9 mouse cellular contexts compared by ENCODE assay signal in the genomic region with DNA sequence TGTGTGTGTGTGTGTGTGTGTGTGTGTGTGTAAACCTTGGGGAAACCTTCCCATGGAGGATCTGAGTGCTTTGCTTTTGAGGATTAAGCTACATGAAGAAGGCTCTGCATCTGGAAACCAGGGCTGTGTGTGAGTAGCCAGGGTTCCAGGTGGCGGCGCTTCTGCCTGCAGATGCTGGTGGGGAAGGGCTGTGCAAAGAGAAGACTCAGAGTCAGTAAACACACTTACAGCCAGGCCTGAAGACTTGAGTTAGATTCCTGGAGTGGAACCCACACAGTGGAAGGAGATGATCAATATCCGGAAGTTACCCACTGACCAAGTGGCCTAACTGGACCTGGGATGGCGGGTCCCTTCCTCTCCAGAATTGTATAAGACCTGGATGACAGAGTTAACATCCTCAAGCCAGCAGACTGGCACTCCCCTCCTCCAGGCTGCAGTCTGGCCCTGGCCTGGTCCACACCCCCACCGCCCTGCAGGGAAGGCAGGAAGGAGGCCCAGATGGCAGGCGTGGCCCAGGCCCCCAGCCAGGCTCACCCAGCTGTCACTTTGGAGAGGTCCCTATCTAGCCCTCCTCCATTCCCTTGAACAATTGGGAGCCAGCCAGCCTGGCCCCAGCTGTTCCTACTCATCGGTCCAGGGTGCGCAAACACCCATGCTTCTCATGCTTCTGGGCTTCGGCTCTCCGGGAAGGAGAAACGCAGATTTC. TPM values are rescaled to one million over a fixed set of nuclear protein-coding genes. Genes with fewer than 3 reads are reported as not detected.
A peak's percentile ranks its signal among the peaks of the same experiment; 100 is the strongest.
DNase-seq lines count a peak whose midpoint lies in the region; ATAC-seq and TF ChIP-seq lines count a peak whose summit lies in the region.
"Had no signal": no experiment of that assay in that cellular context is flagged by ENCODE, and none has a peak within 500 bp of the region (broad histone marks: within the 10 kb centered on the region; RNA-seq: fewer than 3 reads in every experiment).

No protein-coding gene starts in this region.

- peak; percentile 68 for ATAC-seq in embryonic facial prominence, embryonic 11.5 days (replicated peaks; ENCODE audit: insufficient number of reproducible peaks, low FRiP score, low TSS enrichment, low read depth)
- ATAC-seq in intestine, postnatal 0 days: peak; percentile 45; the same call in 1 of the 2 replicates
- ATAC-seq in midbrain, embryonic 11.5 days (ENCODE audit: low FRiP score): peak; percentile 73
- peak; percentile 86 for ATAC-seq in stomach, embryonic 14.5 days (ENCODE audit: insufficient number of reproducible peaks, insufficient read depth, low FRiP score, low read depth)

- no peak for TF ChIP-seq CTCF in brain, embryonic 14.5 days (IDR thresholded peaks at IDR 0.05; ENCODE audit: borderline replicate concordance, extremely low read depth, insufficient read depth, insufficient read length)
- peak; percentile 43 for TF ChIP-seq CTCF in intestine, postnatal 0 days (IDR thresholded peaks at IDR 0.05; ENCODE audit: low read depth)

- no peaks in the 10 kb centered on the region for H3K36me3 ChIP-seq in embryonic facial prominence, embryonic 11.5 days (replicated peaks; ENCODE audit: control insufficient read depth, insufficient read depth, low read depth, low read length)
- no peaks in the 10 kb centered on the region for H3K36me3 ChIP-seq in intestine, postnatal 0 days (ENCODE audit: control insufficient read depth, insufficient read depth)
- H3K36me3 ChIP-seq in midbrain, embryonic 11.5 days (ENCODE audit: control insufficient read depth, insufficient read depth, low read length): no peaks in the 10 kb centered on the region
- H3K36me3 ChIP-seq in stomach, embryonic 14.5 days (ENCODE audit: control insufficient read depth, insufficient read depth, low read length): no peaks in the 10 kb centered on the region

- peak; percentile 93 for DNase-seq in brain, embryonic 14.5 days (ENCODE audit: low read depth)
- no peak for DNase-seq in embryonic facial prominence, embryonic 11.5 days (ENCODE audit: low spot score)
- DNase-seq in heart, adult 18-20 months: peak; percentile 93
- peak; percentile 67 to 90 for DNase-seq in left cerebral cortex, adult 9 months (ENCODE audit: low spot score in 2 of 2)
- peak; percentile 87 for DNase-seq in midbrain, embryonic 11.5 days (ENCODE audit: low spot score, missing footprints)
- DNase-seq in thymus, postnatal 36 days: no peak

- H3K27ac ChIP-seq in embryonic facial prominence, embryonic 11.5 days (replicated peaks; ENCODE audit: low read depth, low read length): peak overlapping the region; percentile 28; the same call in 1 of the 2 replicates
- no peak overlapping the region for H3K27ac ChIP-seq in intestine, postnatal 0 days (ENCODE audit: low read depth, low read length)
- H3K27ac ChIP-seq in midbrain, embryonic 11.5 days (ENCODE audit: low read depth, low read length): peak overlapping the region; percentile 54
- peak overlapping the region; percentile 72 for H3K27ac ChIP-seq in stomach, embryonic 14.5 days (ENCODE audit: low read length)

- no peak overlapping the region for H3K4me3 ChIP-seq in embryonic facial prominence, embryonic 11.5 days (ENCODE audit: low read depth, low read length)
- no peak overlapping the region for H3K4me3 ChIP-seq in intestine, postnatal 0 days (ENCODE audit: low read depth, low read length)
- H3K4me3 ChIP-seq in midbrain, embryonic 11.5 days (ENCODE audit: low read depth, low read length): no peak overlapping the region
- no peak overlapping the region for H3K4me3 ChIP-seq in stomach, embryonic 14.5 days (ENCODE audit: low read depth, low read length)
- H3K4me3 ChIP-seq: megakaryocyte, embryonic 14.5 days had no signal

- no peaks in the 10 kb centered on the region; the same call in 1 of the 2 replicates for H3K4me1 ChIP-seq in embryonic facial prominence, embryonic 11.5 days (ENCODE audit: control insufficient read depth, insufficient read depth, low read length)
- no peaks in the 10 kb centered on the region for H3K4me1 ChIP-seq in intestine, postnatal 0 days (replicated peaks; ENCODE audit: control insufficient read depth, insufficient read depth, low read length)
- H3K4me1 ChIP-seq in midbrain, embryonic 11.5 days (ENCODE audit: control insufficient read depth, insufficient read depth, low read length): peaks cover 9% of the 10 kb centered on the region
- H3K4me1 ChIP-seq in stomach, embryonic 14.5 days (ENCODE audit: control insufficient read depth, insufficient read depth, low read length): peaks cover 16% of the 10 kb centered on the region

- no peak overlapping the region for H3K4me2 ChIP-seq in embryonic facial prominence, embryonic 11.5 days (ENCODE audit: low read depth, low read length)
- no peak overlapping the region for H3K4me2 ChIP-seq in intestine, postnatal 0 days (replicated peaks; ENCODE audit: low read depth)
- no peak overlapping the region for H3K4me2 ChIP-seq in midbrain, embryonic 11.5 days
- H3K4me2 ChIP-seq in stomach, embryonic 14.5 days (replicated peaks; ENCODE audit: low read depth, low read length): 0 out of 2 replicates have a peak overlapping the region, but pooled peaks have one; percentile 5

- no peak for TF ChIP-seq POLR2A in brain, embryonic 14.5 days (IDR thresholded peaks at IDR 0.05; ENCODE audit: borderline replicate concordance, extremely low read depth, insufficient read depth, insufficient read length, poor library complexity, severe bottlenecking)

- H3K9me3 ChIP-seq in embryonic facial prominence, embryonic 11.5 days (replicated peaks; ENCODE audit: control insufficient read depth, low read length): no peaks in the 10 kb centered on the region
- no peaks in the 10 kb centered on the region for H3K9me3 ChIP-seq in intestine, postnatal 0 days (ENCODE audit: control insufficient read depth)
- H3K9me3 ChIP-seq in midbrain, embryonic 11.5 days (ENCODE audit: control insufficient read depth, low read length): no peaks in the 10 kb centered on the region
- no peaks in the 10 kb centered on the region for H3K9me3 ChIP-seq in stomach, embryonic 14.5 days (ENCODE audit: control insufficient read depth, low read depth, low read length)
- H3K9me3 ChIP-seq: megakaryocyte, embryonic 14.5 days had no signal

- WGBS in embryonic facial prominence, embryonic 11.5 days: 62% methylated on average over 11 of the region's 11 CpGs
- 51% methylated on average over 11 of the region's 11 CpGs for WGBS in intestine, postnatal 0 days
- WGBS in midbrain, embryonic 11.5 days: 60% methylated on average over 11 of the region's 11 CpGs
- WGBS in stomach, embryonic 14.5 days: 27% methylated on average over 11 of the region's 11 CpGs

- no peak overlapping the region for H3K9ac ChIP-seq in embryonic facial prominence, embryonic 11.5 days (replicated peaks; ENCODE audit: low read length)
- H3K9ac ChIP-seq in intestine, postnatal 0 days (ENCODE audit: low read depth, low read length): no peak overlapping the region
- H3K9ac ChIP-seq in midbrain, embryonic 11.5 days (ENCODE audit: low read length): no peak overlapping the region
- no peak overlapping the region for H3K9ac ChIP-seq in stomach, embryonic 14.5 days (replicated peaks; ENCODE audit: low read depth, low read length)

- H3K27me3 ChIP-seq in embryonic facial prominence, embryonic 11.5 days (ENCODE audit: control insufficient read depth, insufficient read depth, low read length): no peaks in the 10 kb centered on the region
- no peaks in the 10 kb centered on the region for H3K27me3 ChIP-seq in intestine, postnatal 0 days (replicated peaks; ENCODE audit: control insufficient read depth, insufficient read depth, low read length)
- H3K27me3 ChIP-seq in midbrain, embryonic 11.5 days (ENCODE audit: control insufficient read depth, insufficient read depth, low read length): no peaks in the 10 kb centered on the region
- H3K27me3 ChIP-seq in stomach, embryonic 14.5 days (ENCODE audit: control insufficient read depth, insufficient read depth, low read length): no peaks in the 10 kb centered on the region

RNA-seq across cellular contexts. Expression of gene Coro2b, which starts 59.9 kb away (rescaled TPM):
- polyA plus RNA-seq in brain, embryonic 14.5 days (2012; rRNA removed): 67.4 and 92.7 TPM in 2 replicates
- 6.5 and 8.7 TPM in 2 replicates for polyA plus RNA-seq in embryonic facial prominence, embryonic 11.5 days (2014; fragmentation: Nextera tagmentation; extraction: Ambion mirVana)
- total RNA-seq in heart, adult 18-20 months (2021): 10 to 100 TPM; 13.3 to 13.8 TPM
- 2.8 and 2.9 TPM in 2 replicates for polyA plus RNA-seq in intestine, postnatal 0 days (2015; fragmentation: Nextera tagmentation; extraction: Ambion mirVana)
- 15.3 and 15.7 TPM in 2 replicates for polyA plus RNA-seq in midbrain, embryonic 11.5 days (2014; fragmentation: Nextera tagmentation; extraction: Ambion mirVana)
- 9.6 and 13.0 TPM in 2 replicates for polyA plus RNA-seq in stomach, embryonic 14.5 days (2014; fragmentation: Nextera tagmentation; extraction: Ambion mirVana)

Comparison
In these comparisons a context has a peak if more than half of its experiments do, and no peak if none do; other contexts are left out.
1. DNase-seq: peak in brain, embryonic 14.5 days (single experiment), heart, adult 18-20 months (2 of 2), left cerebral cortex, adult 9 months (2 of 2) and midbrain, embryonic 11.5 days (single experiment); none in embryonic facial prominence, embryonic 11.5 days (single experiment) and thymus, postnatal 36 days (0 of 2).
2. Peak in every context shown above with its lines, with median percentiles within 50 percentile points of each other: ATAC-seq.